Mouse (Mus musculus) MEL (cell line): ENCODE results near the gene Olfr951. TPM values are rescaled to one million over a fixed set of nuclear protein-coding genes. Genes with fewer than 3 reads are reported as not detected.

Experiments
- DNase-seq: peaks from one replicate; pipeline ENCODE4 v3.0.0; 2011; ENCODE audit warnings: low read depth, low spot score
- H3K27ac ChIP-seq: 2 replicates; pipeline ENCODE4 v1.5.1; 2012; ENCODE audit warnings: low read depth, mild to moderate bottlenecking, control low read depth, low read length, moderate library complexity; ENCODE audit not compliant: control insufficient read depth
- H3K27me3 ChIP-seq, 2 experiments: fragments of 150-350 bp in 1 of 2; sonication (generic) in 1 of 2; 2 replicates each; pipeline ENCODE4 v1.6.1; 2012; ENCODE audit warnings: low read length in 2 of 2, mild to moderate bottlenecking in 2 of 2, improper control_type of control experiment in 1 of 2, moderate library complexity in 1 of 2; ENCODE audit not compliant: insufficient read depth in 2 of 2, control insufficient read depth in 1 of 2
- H3K36me3 ChIP-seq, 2 experiments: 2 replicates each; pipeline ENCODE4 v1.6.1; 2012 to 2014; ENCODE audit warnings: low read length in 2 of 2, improper control_type of control experiment in 1 of 2, inconsistent platforms in 1 of 2, mild to moderate bottlenecking in 1 of 2; ENCODE audit not compliant: insufficient read depth in 2 of 2, control insufficient read depth in 1 of 2
- H3K4me1 ChIP-seq, 2 experiments: fragments of 150-350 bp in 1 of 2; sonication (generic) in 1 of 2; 2 replicates each; pipeline ENCODE4 v1.6.1; 2012; ENCODE audit warnings: low read length in 2 of 2, improper control_type of control experiment in 1 of 2, mild to moderate bottlenecking in 1 of 2; ENCODE audit not compliant: insufficient read depth in 2 of 2, control insufficient read depth in 1 of 2
- H3K4me3 ChIP-seq, 2 experiments: fragments of 150-350 bp in 1 of 2; sonication (generic) in 1 of 2; 2 replicates each; pipeline ENCODE4 v1.5.1; 2012; ENCODE audit warnings: low read depth in 2 of 2, low read length in 2 of 2, mild to moderate bottlenecking in 2 of 2, moderate library complexity in 2 of 2, control low read depth in 1 of 2, improper control_type of control experiment in 1 of 2; ENCODE audit not compliant: control insufficient read depth in 1 of 2, insufficient read depth in 1 of 2
- H3K79me2 ChIP-seq: 2 replicates; pipeline ENCODE4 v1.6.1; 2012; ENCODE audit warnings: mild to moderate bottlenecking, low read length, moderate library complexity; ENCODE audit not compliant: control insufficient read depth, poor library complexity, insufficient read depth
- H3K9ac ChIP-seq: 2 replicates; pipeline ENCODE4 v1.6.1; 2012; ENCODE audit warnings: low read depth, mild to moderate bottlenecking, control low read depth, low read length, moderate library complexity; ENCODE audit not compliant: control insufficient read depth, poor library complexity, severe bottlenecking
- H3K9me3 ChIP-seq: fragments of 150-350 bp; sonication (generic); replicated peaks from 2 replicates; pipeline ENCODE4 v1.6.1; 2012; ENCODE audit warnings: mild to moderate bottlenecking, low read length, improper control_type of control experiment, moderate library complexity; ENCODE audit not compliant: insufficient read depth
- BHLHE40 ChIP-seq: IDR thresholded peaks from 2 replicates; pipeline ENCODE4 v1.6.1; 2012; ENCODE audit warnings: low read depth, mild to moderate bottlenecking, inconsistent platforms, low read length, improper control_type of control experiment, borderline replicate concordance
- EP300 ChIP-seq, 2 experiments: IDR thresholded peaks; 2 replicates each; pipeline ENCODE4 v1.6.1; 2011; ENCODE audit warnings: improper control_type of control experiment in 2 of 2, low read length in 2 of 2, low read depth in 1 of 2, mild to moderate bottlenecking in 1 of 2
- GABPA ChIP-seq: IDR thresholded peaks from 2 replicates; pipeline ENCODE4 v1.6.1; 2012; ENCODE audit warnings: low read depth, mild to moderate bottlenecking, inconsistent platforms, low read length, improper control_type of control experiment, moderate library complexity
- GATA1 ChIP-seq: IDR thresholded peaks from 2 replicates; pipeline ENCODE4 v1.6.1; 2011; ENCODE audit warnings: low read depth, low read length, improper control_type of control experiment
- HCFC1 ChIP-seq: IDR thresholded peaks from 2 replicates; pipeline ENCODE4 v1.6.1; 2012; ENCODE audit warnings: low read depth, mild to moderate bottlenecking, inconsistent platforms, low read length, improper control_type of control experiment, moderate library complexity
- JUND ChIP-seq: IDR thresholded peaks from 2 replicates; pipeline ENCODE4 v1.6.1; 2011; ENCODE audit warnings: low read depth, mild to moderate bottlenecking, improper control_type of control experiment, low read length
- KAT2A ChIP-seq: conservative IDR thresholded peaks from 2 replicates; pipeline ENCODE4 v1.6.1; 2012; ENCODE audit warnings: low read depth, low read length, improper control_type of control experiment, inconsistent platforms
- MEF2A ChIP-seq: IDR thresholded peaks from 2 replicates; pipeline ENCODE4 v1.6.1; 2014; ENCODE audit warnings: low read depth, mild to moderate bottlenecking, inconsistent platforms, low read length, improper control_type of control experiment; ENCODE audit not compliant: poor library complexity, insufficient replicate concordance, severe bottlenecking; ENCODE audit errors: extremely low read depth
- MXI1 ChIP-seq: IDR thresholded peaks from 2 replicates; pipeline ENCODE4 v1.6.1; 2011; ENCODE audit warnings: mild to moderate bottlenecking, low read depth, low read length, improper control_type of control experiment
- MYB ChIP-seq: IDR thresholded peaks from 2 replicates; pipeline ENCODE4 v1.6.1; 2011; ENCODE audit warnings: mild to moderate bottlenecking, low read depth, low read length, improper control_type of control experiment
- NRF1 ChIP-seq: IDR thresholded peaks from 2 replicates; pipeline ENCODE4 v1.6.1; 2014; ENCODE audit warnings: low read depth, mild to moderate bottlenecking, inconsistent platforms, low read length, improper control_type of control experiment, moderate library complexity; ENCODE audit not compliant: poor library complexity, insufficient read depth, severe bottlenecking
- POLR2AphosphoS2 ChIP-seq: IDR thresholded peaks from 2 replicates; pipeline ENCODE4 v1.6.1; 2011; ENCODE audit warnings: low read length, improper control_type of control experiment
- SMC3 ChIP-seq: IDR thresholded peaks from 2 replicates; pipeline ENCODE4 v1.6.1; 2011; ENCODE audit warnings: low read depth, low read length, improper control_type of control experiment
- TAL1 ChIP-seq: IDR thresholded peaks from 2 replicates; pipeline ENCODE4 v1.6.1; 2012; ENCODE audit warnings: mild to moderate bottlenecking, inconsistent platforms, low read length, moderate library complexity, mixed read lengths
- TCF12 ChIP-seq: IDR thresholded peaks from 2 replicates; pipeline ENCODE4 v1.6.1; 2014; ENCODE audit warnings: low read depth, mild to moderate bottlenecking, inconsistent platforms, low read length, improper control_type of control experiment, moderate library complexity
- ZC3H11A ChIP-seq: IDR thresholded peaks from 2 replicates; pipeline ENCODE4 v1.6.1; 2012; ENCODE audit warnings: low read depth, mild to moderate bottlenecking, inconsistent platforms, low read length, improper control_type of control experiment
- ZNF384 ChIP-seq: IDR thresholded peaks from 2 replicates; pipeline ENCODE4 v1.6.1; 2012; ENCODE audit warnings: low read depth, mild to moderate bottlenecking, inconsistent platforms, low read length, improper control_type of control experiment
- polyA plus RNA-seq, 2 experiments: library from polyadenylated mRNA; stranded (reverse) in 1 of 2; unstranded in 1 of 2; fragments of >175 nt in 1 of 2; fragments of >200 nt in 1 of 2; gene quantifications; 2 replicates each; pipeline versions ENCODE4 v1.2.1 to v1.2.4; 2012; ENCODE audit warnings: low replicate concordance in 2 of 2, low read depth in 1 of 2; ENCODE audit not compliant: insufficient read length in 2 of 2, insufficient read depth in 1 of 2, missing spikeins in 1 of 2
- total RNA-seq: library from RNA; depleted of rRNA; stranded (reverse); fragments of 300-350 nt; gene quantifications from 2 replicates; pipeline ENCODE4 v1.2.3, GENCODE M21; 2012; rRNA removed

Gene Olfr951
- not detected in 2 replicates for total RNA-seq
- polyA plus RNA-seq, result not detected

DNA sequence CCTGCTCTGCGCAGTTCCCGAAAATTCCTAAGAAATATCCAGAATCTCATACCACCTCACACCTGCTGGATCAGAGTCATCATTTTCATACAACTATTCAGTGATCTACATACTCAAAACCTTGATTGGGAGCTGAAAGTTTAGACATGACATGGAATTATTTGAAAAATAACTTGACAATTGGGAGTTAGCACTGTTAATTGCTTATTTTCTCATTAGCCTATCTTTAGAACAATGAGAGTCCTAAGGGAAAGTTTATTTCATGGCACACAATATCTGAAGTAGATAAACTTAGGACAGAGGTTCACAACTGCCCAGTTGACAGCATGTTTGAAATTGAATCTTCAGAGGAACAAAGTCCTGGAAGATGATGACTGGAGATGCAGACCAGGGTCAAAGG lies at the start of gene Olfr951:
Gene Olfr951 (plus strand): TSS at position 301 of the 400 bp plus-strand sequence.
- H3K9ac ChIP-seq, result no peak within 1 kb of the TSS
- no peaks in the 10 kb centered on the region for H3K4me1 ChIP-seq
- H3K79me2 ChIP-seq, result no peaks in the 10 kb centered on the region
- no peaks in the 10 kb centered on the region for H3K36me3 ChIP-seq
- H3K27ac ChIP-seq, result no peak within 1 kb of the TSS
- H3K9me3 ChIP-seq, result no peaks in the 10 kb centered on the region
- H3K27me3 ChIP-seq, result no peaks in the 10 kb centered on the region
- no peak for DNase-seq
- no peak within 1 kb of the TSS for H3K4me3 ChIP-seq
- TF ChIP-seq KAT2A (no peak), TCF12 (no peak), JUND (no peak), POLR2AphosphoS2 (no peak), HCFC1 (no peak), NRF1 (no peak), MXI1 (no peak), EP300 (IDR thresholded peaks at IDR 0.05; ENCODE audit: low read depth in 1 of 2, low read length in 2 of 2) (no peak), MEF2A (no peak), TAL1 (no peak), SMC3 (no peak), GATA1 (no peak), BHLHE40 (no peak), ZNF384 (no peak), GABPA (no peak), MYB (no peak)

DNA sequence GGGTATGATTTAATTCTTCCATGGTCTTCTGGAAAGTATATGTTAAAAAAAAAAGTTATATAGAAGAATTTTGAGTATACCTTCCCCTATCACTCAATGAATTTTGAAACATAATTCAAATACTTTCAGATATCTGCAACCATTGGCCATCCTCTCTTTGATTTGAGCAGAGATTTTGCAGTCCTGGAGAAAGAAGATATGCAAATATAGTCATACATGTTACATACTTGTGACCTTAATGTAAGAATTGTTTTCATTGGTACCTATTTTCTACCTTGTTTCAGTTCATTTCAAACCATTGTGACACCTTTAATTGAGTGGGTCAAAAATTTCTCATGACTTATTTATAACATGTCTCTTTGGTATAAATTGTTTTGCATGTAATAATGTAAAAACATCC lies 39.8 kb downstream of the Olfr951 start, which contains the start of gene Olfr952:
Gene Olfr952 (minus strand): TSS at position 101 of the 400 bp plus-strand sequence.
- no peak for DNase-seq
- TF ChIP-seq ZC3H11A, result no peak
- no peaks in the 10 kb centered on the region for H3K9me3 ChIP-seq
- H3K9ac ChIP-seq, result no peak within 1 kb of the TSS
- no peaks in the 10 kb centered on the region for H3K4me1 ChIP-seq
- no peaks in the 10 kb centered on the region for H3K36me3 ChIP-seq
- no peak within 1 kb of the TSS for H3K27ac ChIP-seq
- H3K4me3 ChIP-seq, result no peak within 1 kb of the TSS
- no peaks in the 10 kb centered on the region for H3K79me2 ChIP-seq
- H3K27me3 ChIP-seq, result no peaks in the 10 kb centered on the region

Other genes with a start within 250 kb of the Olfr951 start
- not detected in 2 replicates for gene Olfr943, start 221.1 kb upstream of the Olfr951 start, total RNA-seq
- gene Olfr943, start 221.1 kb upstream of the Olfr951 start, polyA plus RNA-seq, result not detected
- gene Olfr944, start 185.5 kb upstream of the Olfr951 start, total RNA-seq, result not detected in 2 replicates
- not detected for gene Olfr944, start 185.5 kb upstream of the Olfr951 start, polyA plus RNA-seq
- not detected in 2 replicates for gene Olfr1537, start 137.4 kb upstream of the Olfr951 start, total RNA-seq
- not detected for gene Olfr1537, start 137.4 kb upstream of the Olfr951 start, polyA plus RNA-seq
- not detected in 2 replicates for gene Olfr945, start 110.6 kb upstream of the Olfr951 start, total RNA-seq
- not detected for gene Olfr945, start 110.6 kb upstream of the Olfr951 start, polyA plus RNA-seq
- not detected in 2 replicates for gene Olfr948, start 61.4 kb upstream of the Olfr951 start, total RNA-seq
- not detected for gene Olfr948, start 61.4 kb upstream of the Olfr951 start, polyA plus RNA-seq
- not detected in 2 replicates for gene Olfr952, start 39.7 kb downstream of the Olfr951 start, total RNA-seq
- gene Olfr952, start 39.7 kb downstream of the Olfr951 start, polyA plus RNA-seq, result not detected
- gene Olfr954, start 69.3 kb downstream of the Olfr951 start, total RNA-seq, result not detected in 2 replicates
- gene Olfr954, start 69.3 kb downstream of the Olfr951 start, polyA plus RNA-seq, result not detected
- gene Olfr955, start 84.5 kb downstream of the Olfr951 start, total RNA-seq, result not detected in 2 replicates
- gene Olfr955, start 84.5 kb downstream of the Olfr951 start, polyA plus RNA-seq, result not detected
- not detected in 2 replicates for gene Olfr44, start 106.6 kb downstream of the Olfr951 start, total RNA-seq
- gene Olfr44, start 106.6 kb downstream of the Olfr951 start, polyA plus RNA-seq, result not detected
- not detected in 2 replicates for gene Olfr957, start 128.4 kb downstream of the Olfr951 start, total RNA-seq
- gene Olfr957, start 128.4 kb downstream of the Olfr951 start, polyA plus RNA-seq, result not detected
- not detected in 2 replicates for gene Olfr958, start 166.6 kb downstream of the Olfr951 start, total RNA-seq
- not detected for gene Olfr958, start 166.6 kb downstream of the Olfr951 start, polyA plus RNA-seq
- not detected in 2 replicates for gene Olfr959, start 188.2 kb downstream of the Olfr951 start, total RNA-seq
- gene Olfr959, start 188.2 kb downstream of the Olfr951 start, polyA plus RNA-seq, result not detected
- gene AW551984, start 217.0 kb downstream of the Olfr951 start, total RNA-seq, result not detected in 2 replicates
- not detected for gene AW551984, start 217.0 kb downstream of the Olfr951 start, polyA plus RNA-seq
- not detected in 2 replicates for gene Olfr148, start 223.2 kb downstream of the Olfr951 start, total RNA-seq
- gene Olfr148, start 223.2 kb downstream of the Olfr951 start, polyA plus RNA-seq, result not detected
- gene Olfr960, start 234.0 kb downstream of the Olfr951 start, total RNA-seq, result not detected in 2 replicates
- gene Olfr960, start 234.0 kb downstream of the Olfr951 start, polyA plus RNA-seq, result not detected